Mouse (Mus musculus) bone marrow macrophage, adult 2 months (primary cell): ENCODE measurements at regions not wholly inside any gene's neighbourhood (a gene's known extent, or its start where the extent isn't known, plus 50 kb on each side); places are given as distances from the start of the nearest gene placed in this dataset.

ENCODE experiments used
- CTCF ChIP-seq: IDR thresholded peaks from 2 replicates; pipeline ENCODE4 v1.5.1; 2012; ENCODE audit warnings: low read depth, mild to moderate bottlenecking, low read length, moderate library complexity
- POLR2A ChIP-seq: IDR thresholded peaks from 2 replicates; pipeline ENCODE4 v1.6.1; 2012; ENCODE audit warnings: mild to moderate bottlenecking, low read depth, low read length, borderline replicate concordance

DNA sequence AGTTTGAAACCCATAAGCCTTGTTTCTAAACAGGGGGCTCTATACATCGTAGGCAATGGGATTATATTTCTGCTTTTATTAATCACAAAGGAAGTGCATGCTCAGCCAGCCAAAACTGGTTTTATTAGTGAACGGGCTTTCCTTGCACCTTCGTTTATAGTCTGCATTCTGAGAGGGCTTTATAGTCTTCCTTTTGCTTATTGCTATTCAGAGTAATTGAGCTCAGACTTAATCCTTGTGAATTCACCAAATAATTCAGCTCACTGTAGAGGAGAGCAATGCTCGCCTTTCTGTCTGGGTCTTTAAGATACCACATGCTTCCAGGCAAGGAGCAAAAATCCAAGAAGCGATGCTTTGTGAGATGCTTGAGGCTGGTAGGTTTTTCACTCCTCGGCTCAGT is 984.3 kb downstream of the Slc4a3 start:
- TF ChIP-seq CTCF, result no peak
- no peak for TF ChIP-seq POLR2A
